11 mouse cellular contexts compared by ENCODE assay signal in the genomic region with DNA sequence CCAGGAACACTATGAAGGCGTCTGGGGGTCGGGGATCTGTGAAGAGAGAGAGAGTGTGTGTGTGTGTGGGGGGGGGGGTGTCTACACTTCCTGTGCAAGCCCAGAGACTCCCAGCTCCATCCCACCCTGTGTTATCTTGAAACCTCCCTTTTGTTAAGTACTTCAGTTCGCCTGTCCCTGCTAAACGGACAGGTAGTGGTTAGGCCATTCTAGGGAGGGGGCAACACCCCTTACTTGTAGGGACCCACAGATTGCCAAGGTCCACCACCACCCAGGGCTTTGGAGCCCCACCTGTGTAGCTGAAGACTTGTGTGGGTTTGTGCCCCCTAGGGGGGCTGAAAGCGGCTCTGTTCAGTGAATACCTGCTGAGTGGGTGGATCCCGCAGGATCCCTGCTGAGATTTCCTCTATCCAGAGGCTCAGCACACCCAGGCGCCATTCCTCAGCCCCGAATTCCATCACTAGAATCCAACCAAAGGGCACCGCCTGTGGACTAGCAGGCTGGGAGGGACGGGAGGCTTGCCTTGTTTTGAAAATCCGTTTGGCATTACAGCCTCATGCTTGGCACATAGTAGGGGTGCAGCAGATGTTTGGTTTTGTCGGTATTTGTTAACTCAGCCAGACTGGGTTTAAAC. TPM values are rescaled to one million over a fixed set of nuclear protein-coding genes. Genes with fewer than 3 reads are reported as not detected.
A peak's percentile ranks its signal among the peaks of the same experiment; 100 is the strongest.
DNase-seq lines count a peak whose midpoint lies in the region; ATAC-seq and TF ChIP-seq lines count a peak whose summit lies in the region.
"Had no signal": no experiment of that assay in that cellular context is flagged by ENCODE, and none has a peak within 500 bp of the region (broad histone marks: within the 10 kb centered on the region; RNA-seq: fewer than 3 reads in every experiment).

No protein-coding gene starts in this region.

- no peaks in the 10 kb centered on the region for H3K9me3 ChIP-seq in CH12.LX (replicated peaks; ENCODE audit: low read length)
- H3K9me3 ChIP-seq in hindbrain, embryonic 12.5 days (replicated peaks): no peaks in the 10 kb centered on the region

- DNase-seq in heart, adult 11 months: peak; percentile 91
- no peak for DNase-seq in heart, adult 8-10 months (ENCODE audit: low spot score)
- no peak for DNase-seq in CH12.LX (ENCODE audit: extremely low read depth)
- peak; percentile 24 for DNase-seq in lung, postnatal 14 days
- no peak for DNase-seq in left cerebral cortex, postnatal 25 days (ENCODE audit: low spot score in 2 of 2)
- DNase-seq in layer of hippocampus, adult 11-12 months (ENCODE audit: low spot score): no peak
- DNase-seq in thymus, postnatal 4 days: no peak
- DNase-seq: layer of hippocampus, adult 9-11 months; spleen, adult 18-20 months had no signal

- no peak for TF ChIP-seq RAD21 in CH12.LX (IDR thresholded peaks at IDR 0.05; ENCODE audit: low read depth, low read length)

- TF ChIP-seq CTCF in CH12.LX (conservative IDR thresholded peaks at IDR 0.05 in 1 of 2, IDR thresholded peaks at IDR 0.05 in 1 of 2; ENCODE audit: low read depth in 2 of 2, low read length in 2 of 2): no peak

- in situ Hi-C loops in CH12.LX (cut with MboI; ENCODE audit: low pct_ligation_motif_present, low pct_unique_long_range_greater_than_20kb, low sequenced_read_pairs): no loop called here

- intact Hi-C loops in left cerebral cortex, postnatal 25 days (cut with DNase I): no loop called here

- TF ChIP-seq EP300 in CH12.LX (IDR thresholded peaks at IDR 0.05; ENCODE audit: low read length): no peak

- ATAC-seq in hindbrain, embryonic 12.5 days (ENCODE audit: low FRiP score): no peak
- ATAC-seq: CD4-positive, CD25-positive, alpha-beta regulatory T cell, adult 4 months had no signal

- H3K27ac ChIP-seq in CH12.LX (ENCODE audit: insufficient read depth, low read depth): no peak overlapping the region
- H3K27ac ChIP-seq in hindbrain, embryonic 12.5 days: peak overlapping the region; percentile 65

- dilution Hi-C loops in CH12.LX (cut with MboI; ENCODE audit: extremely low pct_ligation_motif_present, extremely low pct_unique_long_range_greater_than_20kb, low sequenced_read_pairs): no loop called here

- H3K4me1 ChIP-seq in CH12.LX (ENCODE audit: control insufficient read depth in 1 of 2, insufficient read depth in 2 of 2): peaks cover 18 to 64% of the 10 kb centered on the region in 2 experiments
- peaks cover 57% of the 10 kb centered on the region for H3K4me1 ChIP-seq in hindbrain, embryonic 12.5 days

- TF ChIP-seq POLR2A in CH12.LX (IDR thresholded peaks at IDR 0.05; ENCODE audit: low read depth, low read length): no peak

- H3K27me3 ChIP-seq in CH12.LX (replicated peaks): no peaks in the 10 kb centered on the region
- peaks cover 62% of the 10 kb centered on the region for H3K27me3 ChIP-seq in hindbrain, embryonic 12.5 days

- H3K4me2 ChIP-seq in CH12.LX (ENCODE audit: insufficient read depth, low read depth, poor library complexity, severe bottlenecking): no peak overlapping the region
- H3K4me2 ChIP-seq in hindbrain, embryonic 12.5 days (replicated peaks): peak overlapping the region; percentile 87

- H3K36me3 ChIP-seq in CH12.LX (replicated peaks in 1 of 2; ENCODE audit: control insufficient read depth in 1 of 2, insufficient read depth in 1 of 2, low read length in 1 of 2): peaks cover 19 to 53% of the 10 kb centered on the region in 2 experiments
- 0 out of 2 replicates have a peak, but pooled peaks cover 5% of the 10 kb centered on the region for H3K36me3 ChIP-seq in hindbrain, embryonic 12.5 days

- peaks cover 7% of the 10 kb centered on the region for H3K79me2 ChIP-seq in CH12.LX (replicated peaks; ENCODE audit: control insufficient read depth, extremely low read depth, insufficient read depth, poor library complexity, severe bottlenecking)

- peak overlapping the region in 2 of 3 experiments; percentile 27 to 79 for H3K4me3 ChIP-seq in CH12.LX (replicated peaks in 1 of 3; ENCODE audit: low read depth in 2 of 3, low read length in 2 of 3, poor library complexity in 1 of 3)
- H3K4me3 ChIP-seq in hindbrain, embryonic 12.5 days: peak overlapping the region; percentile 50

- WGBS in hindbrain, embryonic 12.5 days: 6% methylated on average over 12 of the region's 12 CpGs

- H3K9ac ChIP-seq in CH12.LX (ENCODE audit: insufficient read depth, low read depth): no peak overlapping the region
- H3K9ac ChIP-seq in hindbrain, embryonic 12.5 days: peak overlapping the region; percentile 49; the same call in 1 of the 2 replicates

TF ChIP-seq in CH12.LX, 34 proteins besides CTCF, POLR2A, EP300 and RAD21:
- TF ChIP-seq ZKSCAN1 (IDR thresholded peaks at IDR 0.05; ENCODE audit: borderline replicate concordance, low read depth, low read length): peak; percentile 39; the same call in 1 of the 2 replicates
- TF ChIP-seq MXI1 (IDR thresholded peaks at IDR 0.05; ENCODE audit: low read depth, low read length): no peak

RNA-seq across cellular contexts. Expression of gene Snai1, which starts 2.6 kb away (rescaled TPM):
- 1 to 10 TPM; 1.2 to 2.2 (median 1.4) TPM for total RNA-seq in heart, adult 8-10 months (2022)
- 2.9 and 3.1 TPM in 2 replicates for total RNA-seq in CH12.LX (2012; rRNA removed)
- total RNA-seq in CH12.LX (2014; rRNA removed): 1.5 and 1.6 TPM in 2 replicates
- 9.0 and 12.6 TPM in 2 replicates for polyA plus RNA-seq in CH12.LX (2012; ENCODE audit: insufficient read length, low read depth)
- 30.1 and 39.0 TPM in 2 replicates for polyA plus RNA-seq in hindbrain, embryonic 12.5 days (2016; fragmentation: Nextera tagmentation; extraction: Ambion mirVana)
- total RNA-seq in left cerebral cortex, postnatal 25 days (2021): under 1 TPM; 0.57 to 0.94 TPM

RNA-seq across cellular contexts. Expression of gene Spata2, which starts 47.9 kb away (rescaled TPM):
- total RNA-seq in heart, adult 8-10 months (2022): 10 to 100 TPM; 10.3 to 17.0 (median 15.9) TPM
- total RNA-seq in CH12.LX (2012; rRNA removed) (8.6 and 10.5 TPM in 2 replicates), CH12.LX (2014; rRNA removed) (7.2 and 9.1 TPM in 2 replicates)
- polyA plus RNA-seq in CH12.LX (2012; ENCODE audit: insufficient read length, low read depth): 22.8 and 23.0 TPM in 2 replicates
- 20.8 and 25.3 TPM in 2 replicates for polyA plus RNA-seq in hindbrain, embryonic 12.5 days (2016; fragmentation: Nextera tagmentation; extraction: Ambion mirVana)
- 10 to 100 TPM; 72.0 to 74.4 TPM for total RNA-seq in left cerebral cortex, postnatal 25 days (2021)

RNA-seq across cellular contexts. Expression of gene Rnf114, which starts 48.1 kb away (rescaled TPM):
- 10 to 100 TPM; 66.2 to 82.2 (median 75.4) TPM for total RNA-seq in heart, adult 8-10 months (2022)
- total RNA-seq in CH12.LX (2012; rRNA removed): 39.2 and 50.4 TPM in 2 replicates
- 45.3 and 45.6 TPM in 2 replicates for total RNA-seq in CH12.LX (2014; rRNA removed)
- 37.6 and 40.8 TPM in 2 replicates for polyA plus RNA-seq in CH12.LX (2012; ENCODE audit: insufficient read length, low read depth)
- polyA plus RNA-seq in hindbrain, embryonic 12.5 days (2016; fragmentation: Nextera tagmentation; extraction: Ambion mirVana): 120 TPM in 2 replicates
- total RNA-seq in left cerebral cortex, postnatal 25 days (2021): 10 to 100 TPM; 59.7 to 61.3 TPM

Comparison
In these comparisons a context has a peak if more than half of its experiments do, and no peak if none do; other contexts are left out.
1. DNase-seq: peak in heart, adult 11 months (single experiment) and lung, postnatal 14 days (single experiment); none in heart, adult 8-10 months (single experiment), CH12.LX (single experiment), left cerebral cortex, postnatal 25 days (0 of 2), layer of hippocampus, adult 11-12 months (single experiment) and thymus, postnatal 4 days (single experiment).
2. RNA of gene Spata2, which starts 47.9 kb away (total RNA-seq): 72.0 to 74.4 TPM in left cerebral cortex, postnatal 25 days; 10.3 to 17.0 TPM in heart, adult 8-10 months and 7.2 to 10.5 TPM in CH12.LX; every median in the first group is over 4 times any median in the second.